Mouse (Mus musculus) limb, embryonic 10.5 days (tissue): ENCODE measurements around the gene Tox4. TPM values are rescaled to one million over a fixed set of nuclear protein-coding genes. Genes with fewer than 3 reads are reported as not detected.

ENCODE experiments used
- polyA plus RNA-seq: library from polyadenylated mRNA; unstranded; fragments of >200 nt; fragmentation: Nextera tagmentation; extraction: Ambion mirVana; gene quantifications from 2 replicates; pipeline ENCODE4 v1.2.1, GENCODE M21; 2016

Gene Tox4
- polyA plus RNA-seq, 1 experiment from 2014 or later: 56.6 TPM

Other genes with a start within 250 kb of the Tox4 start
- gene Olfr221, start 236.7 kb upstream of the Tox4 start, polyA plus RNA-seq: not detected in 2 replicates
- gene Hnrnpc, start 175.1 kb upstream of the Tox4 start, polyA plus RNA-seq: 898 and 916 TPM in 2 replicates
- gene Rpgrip1, start 168.4 kb upstream of the Tox4 start, polyA plus RNA-seq: 116 and 121 TPM in 2 replicates
- 78.5 and 84.5 TPM in 2 replicates for gene Supt16, start 81.7 kb upstream of the Tox4 start, polyA plus RNA-seq
- 43.9 and 49.6 TPM in 2 replicates for gene Chd8, start 21.4 kb upstream of the Tox4 start, polyA plus RNA-seq
- 20.8 and 21.8 TPM in 2 replicates for gene Rab2b, start 399 bp downstream of the Tox4 start, polyA plus RNA-seq
- 58.6 and 64.5 TPM in 2 replicates for gene Mettl3, start 26.0 kb downstream of the Tox4 start, polyA plus RNA-seq
- 30.8 and 36.1 TPM in 2 replicates for gene Sall2, start 49.6 kb downstream of the Tox4 start, polyA plus RNA-seq
- gene Olfr1513, start 77.3 kb downstream of the Tox4 start, polyA plus RNA-seq: not detected in 2 replicates
- gene Olfr1512, start 100.0 kb downstream of the Tox4 start, polyA plus RNA-seq: not detected in 2 replicates
- not detected in 2 replicates for gene Olfr1511, start 118.2 kb downstream of the Tox4 start, polyA plus RNA-seq
- gene Olfr1510, start 135.2 kb downstream of the Tox4 start, polyA plus RNA-seq: not detected in 2 replicates
- not detected in 2 replicates for gene Olfr1509, start 163.8 kb downstream of the Tox4 start, polyA plus RNA-seq
- gene Olfr1508, start 188.3 kb downstream of the Tox4 start, polyA plus RNA-seq: not detected in 2 replicates
- not detected in 2 replicates for gene Olfr1507, start 216.6 kb downstream of the Tox4 start, polyA plus RNA-seq